Mouse (Mus musculus): ENCODE data around the gene Gm9747. TPM values are rescaled to one million over a fixed set of nuclear protein-coding genes. Genes with fewer than 3 reads are reported as not detected.

The Gm9747 gene
- polyA plus RNA-seq (2015; fragmentation: Nextera tagmentation; extraction: Ambion mirVana), result 13.3 and 15.5 TPM in 2 replicates

DNA sequence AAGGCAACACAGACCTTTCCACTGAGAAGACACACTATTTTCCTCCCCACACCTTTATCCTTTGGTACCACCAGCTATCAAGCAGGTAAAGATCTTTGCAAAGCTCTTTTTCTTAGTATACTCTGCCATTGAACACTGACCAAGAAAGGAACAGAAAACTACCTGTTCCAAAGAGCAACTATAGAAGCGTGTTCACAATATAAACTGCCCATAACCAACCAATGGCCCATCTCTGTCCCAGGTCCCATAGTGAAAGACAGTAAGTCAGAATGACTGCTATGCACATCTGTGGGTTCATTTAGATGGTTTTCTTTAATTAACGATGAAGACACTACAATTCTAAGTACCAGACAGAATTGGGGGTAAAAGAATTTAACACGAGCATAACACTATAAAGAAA lies at the start of gene Gm9747:
TSS of gene Gm9747 (plus strand) at position 301 of the 400 bp plus-strand sequence.
- WGBS, result 94% methylated on average over 3 of the region's 3 CpGs
- H3K9ac ChIP-seq (replicated peaks; ENCODE audit: low read depth), result no peak within 1 kb of the TSS
- no peak for ATAC-seq

GRCm38 (mm10) chr1:82183913-82184442 lies 48.9 kb upstream of the Gm9747 start:
- Histone ChIP-seq H3K4me3 (ENCODE audit: low read depth, low read length) (no peak overlapping the region), H3K27me3 (replicated peaks; ENCODE audit: insufficient read depth, low read length) (no peaks in the 10 kb centered on the region), H3K9ac (replicated peaks; ENCODE audit: low read depth) (no peak overlapping the region), H3K4me1 (ENCODE audit: insufficient read depth, low read depth, low read length) (no peaks in the 10 kb centered on the region), H3K27ac (ENCODE audit: low read length) (no peak overlapping the region), H3K36me3 (ENCODE audit: insufficient read depth, low read length) (no peaks in the 10 kb centered on the region), H3K4me2 (replicated peaks; ENCODE audit: low read depth, low read length) (no peak overlapping the region), H3K9me3 (ENCODE audit: low read length) (no peaks in the 10 kb centered on the region)
- no peak for TF ChIP-seq EP300 (IDR thresholded peaks at IDR 0.05)
- no peak for TF ChIP-seq CTCF (IDR thresholded peaks at IDR 0.05)
- ATAC-seq (peak; percentile 71), DNase-seq (ENCODE audit: low spot score) (peak; percentile 65)
- 37% methylated on average over 8 of the region's 8 CpGs for WGBS

More for the DNA sequence above, at the start of gene Gm9747:
- Histone ChIP-seq H3K27me3 (replicated peaks; ENCODE audit: insufficient read depth, low read length) (no peaks in the 10 kb centered on the region), H3K36me3 (ENCODE audit: insufficient read depth, low read length) (no peaks in the 10 kb centered on the region), H3K4me3 (ENCODE audit: low read depth, low read length) (no peak within 1 kb of the TSS), H3K4me1 (ENCODE audit: insufficient read depth, low read depth, low read length) (no peaks in the 10 kb centered on the region; the same call in 1 of the 2 replicates), H3K27ac (ENCODE audit: low read length) (no peak within 1 kb of the TSS), H3K9me3 (ENCODE audit: low read length) (no peaks in the 10 kb centered on the region), H3K4me2 (replicated peaks; ENCODE audit: low read depth, low read length) (no peak within 1 kb of the TSS)
- TF ChIP-seq EP300 (IDR thresholded peaks at IDR 0.05) (no peak), CTCF (IDR thresholded peaks at IDR 0.05) (no peak)
- DNase-seq (ENCODE audit: low spot score), result no peak

- no peaks in the 10 kb centered on the region for H3K9me3 ChIP-seq (ENCODE audit: low read length)
- H3K4me1 ChIP-seq (ENCODE audit: insufficient read depth, low read depth, low read length), result no peaks in the 10 kb centered on the region
- H3K27me3 ChIP-seq (replicated peaks; ENCODE audit: insufficient read depth, low read length), result no peaks in the 10 kb centered on the region
- no peak overlapping the region for H3K4me2 ChIP-seq (replicated peaks; ENCODE audit: low read depth, low read length)
- TF ChIP-seq CTCF (IDR thresholded peaks at IDR 0.05) (no peak), EP300 (IDR thresholded peaks at IDR 0.05) (no peak)
- no peak overlapping the region for H3K27ac ChIP-seq (ENCODE audit: low read length)
- WGBS, result 83% methylated on average over 10 of the region's 10 CpGs
- no peak overlapping the region for H3K9ac ChIP-seq (replicated peaks; ENCODE audit: low read depth)
- H3K36me3 ChIP-seq (ENCODE audit: insufficient read depth, low read length), result no peaks in the 10 kb centered on the region
- DNase-seq (ENCODE audit: low spot score), result no peak
- no peak overlapping the region for H3K4me3 ChIP-seq (ENCODE audit: low read depth, low read length)
- ATAC-seq, result no peak
Measured at GRCm38 (mm10) chr1:82188549-82189231, 44.2 kb upstream of the Gm9747 start.

GRCm38 (mm10) chr1:82189516-82189915 lies 43.4 kb upstream of the Gm9747 start:
- DNase-seq (ENCODE audit: low spot score), result peak; percentile 79

GRCm38 (mm10) chr1:82191579-82191978 lies 41.3 kb upstream of the Gm9747 start:
- no peak overlapping the region for H3K9ac ChIP-seq (replicated peaks; ENCODE audit: low read depth)
- TF ChIP-seq EP300 (IDR thresholded peaks at IDR 0.05), result no peak
- TF ChIP-seq CTCF (IDR thresholded peaks at IDR 0.05), result no peak
- DNase-seq (ENCODE audit: low spot score), result no peak
- H3K4me2 ChIP-seq (replicated peaks; ENCODE audit: low read depth, low read length), result no peak overlapping the region
- H3K4me3 ChIP-seq (ENCODE audit: low read depth, low read length), result no peak overlapping the region
- H3K9me3 ChIP-seq (ENCODE audit: low read length), result no peaks in the 10 kb centered on the region
- H3K27ac ChIP-seq (ENCODE audit: low read length), result no peak overlapping the region
- H3K4me1 ChIP-seq (ENCODE audit: insufficient read depth, low read depth, low read length), result no peaks in the 10 kb centered on the region
- WGBS, result 54% methylated on average over 3 of the region's 3 CpGs
- ATAC-seq, result no peak
- no peaks in the 10 kb centered on the region for H3K27me3 ChIP-seq (replicated peaks; ENCODE audit: insufficient read depth, low read length)
- H3K36me3 ChIP-seq (ENCODE audit: insufficient read depth, low read length), result no peaks in the 10 kb centered on the region

More at GRCm38 (mm10) chr1:82189516-82189915, 43.4 kb upstream of the Gm9747 start:
- Histone ChIP-seq H3K4me1 (ENCODE audit: insufficient read depth, low read depth, low read length) (no peaks in the 10 kb centered on the region), H3K27ac (ENCODE audit: low read length) (no peak overlapping the region), H3K4me3 (ENCODE audit: low read depth, low read length) (no peak overlapping the region), H3K27me3 (replicated peaks; ENCODE audit: insufficient read depth, low read length) (no peaks in the 10 kb centered on the region), H3K9me3 (ENCODE audit: low read length) (no peaks in the 10 kb centered on the region), H3K4me2 (replicated peaks; ENCODE audit: low read depth, low read length) (no peak overlapping the region), H3K36me3 (ENCODE audit: insufficient read depth, low read length) (no peaks in the 10 kb centered on the region), H3K9ac (replicated peaks; ENCODE audit: low read depth) (no peak overlapping the region)
- TF ChIP-seq EP300 (IDR thresholded peaks at IDR 0.05), result no peak
- TF ChIP-seq CTCF (IDR thresholded peaks at IDR 0.05), result no peak
- peak; percentile 77 for ATAC-seq
- 37% methylated on average over 3 of the region's 3 CpGs for WGBS

DNA sequence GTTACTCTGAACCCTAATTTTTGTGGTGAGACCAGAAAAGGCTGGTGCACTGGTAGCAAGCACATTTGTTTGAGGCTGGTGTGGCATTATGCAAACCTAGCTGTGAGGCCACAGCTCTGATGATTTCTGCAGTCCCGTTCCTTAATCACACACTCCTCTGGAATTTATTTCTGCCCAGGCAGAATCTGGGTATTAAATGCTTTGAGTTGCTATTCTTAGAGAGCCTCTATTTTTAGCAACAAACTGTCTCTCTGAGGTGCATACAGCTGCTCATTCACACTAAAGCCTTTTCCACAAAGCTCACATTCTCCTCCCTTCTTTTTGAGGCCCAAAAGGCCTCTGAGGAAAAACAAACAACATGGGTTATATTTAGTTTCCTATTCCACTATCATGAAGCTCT lies 33.0 kb upstream of the Gm9747 start:
- Histone ChIP-seq H3K4me1 (ENCODE audit: insufficient read depth, low read depth, low read length) (peaks cover 3% of the 10 kb centered on the region; the same call in 1 of the 2 replicates), H3K9ac (replicated peaks; ENCODE audit: low read depth) (no peak overlapping the region), H3K4me3 (ENCODE audit: low read depth, low read length) (no peak overlapping the region), H3K27me3 (replicated peaks; ENCODE audit: insufficient read depth, low read length) (no peaks in the 10 kb centered on the region), H3K9me3 (ENCODE audit: low read length) (no peaks in the 10 kb centered on the region), H3K4me2 (replicated peaks; ENCODE audit: low read depth, low read length) (no peak overlapping the region), H3K36me3 (ENCODE audit: insufficient read depth, low read length) (no peaks in the 10 kb centered on the region), H3K27ac (ENCODE audit: low read length) (no peak overlapping the region)
- TF ChIP-seq EP300 (IDR thresholded peaks at IDR 0.05) (no peak), CTCF (IDR thresholded peaks at IDR 0.05) (no peak)
- no peak for ATAC-seq
- WGBS, result 0% methylated on average over 1 of the region's 1 CpGs
- peak; percentile 39 for DNase-seq (ENCODE audit: low spot score)

All from lung, postnatal 0 days (tissue).